Mouse (Mus musculus) adrenal gland, postnatal 25 days (tissue): ENCODE measurements around the gene Arntl. TPM values are rescaled to one million over a fixed set of nuclear protein-coding genes. Genes with fewer than 3 reads are reported as not detected.

Source experiments
- DNase-seq: peaks from one replicate; pipeline ENCODE4 v3.0.0; 2021; ENCODE audit warnings: mixed read lengths
- total RNA-seq: library from RNA; stranded (reverse); gene quantifications from 2 replicates; pipeline ENCODE4 v1.2.3, GENCODE M21; 2021

Arntl gene
- total RNA-seq, 1 experiment from 2014 or later = 5.4 TPM

DNA sequence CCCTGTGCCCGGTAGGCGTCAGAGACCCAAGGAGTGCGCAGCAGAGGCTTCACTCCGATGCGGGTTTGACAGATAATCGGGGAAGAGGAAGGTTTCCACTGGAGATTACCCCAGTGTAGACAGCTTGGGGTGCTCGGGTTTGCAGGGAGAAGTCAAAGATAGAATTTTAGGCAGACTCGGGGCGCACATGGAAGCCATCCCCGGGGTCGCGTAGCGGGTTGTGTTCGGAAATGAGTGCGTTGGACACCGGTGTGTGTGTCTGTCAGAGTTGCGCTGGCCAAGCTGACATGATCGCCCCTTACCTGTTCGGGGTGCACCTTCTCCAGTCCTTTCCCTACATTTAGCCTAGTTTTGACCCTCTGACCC, 1.1 kb downstream of the Arntl start:
- no peak for DNase-seq

DNA sequence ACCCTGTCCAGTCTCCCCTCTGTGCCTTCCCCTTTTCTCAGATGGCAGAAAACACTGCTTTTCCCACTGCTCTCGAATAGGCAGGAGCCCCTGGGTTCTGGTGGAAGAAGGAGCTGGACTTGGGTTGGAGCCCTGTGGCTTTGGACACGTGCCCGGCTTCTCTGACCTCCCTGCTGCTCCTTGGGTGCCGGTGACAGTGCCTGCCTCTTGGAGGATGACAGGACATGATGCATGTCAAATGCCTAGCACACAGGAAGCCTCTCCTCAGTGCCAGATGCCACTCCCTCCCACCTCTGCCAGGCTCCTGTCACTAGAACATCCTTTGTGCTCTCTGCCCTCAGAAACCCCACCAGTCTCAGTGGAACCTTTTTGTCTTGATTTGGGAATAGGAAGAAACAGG, 3.2 kb downstream of the Arntl start:
- peak; percentile 83 for DNase-seq

DNA sequence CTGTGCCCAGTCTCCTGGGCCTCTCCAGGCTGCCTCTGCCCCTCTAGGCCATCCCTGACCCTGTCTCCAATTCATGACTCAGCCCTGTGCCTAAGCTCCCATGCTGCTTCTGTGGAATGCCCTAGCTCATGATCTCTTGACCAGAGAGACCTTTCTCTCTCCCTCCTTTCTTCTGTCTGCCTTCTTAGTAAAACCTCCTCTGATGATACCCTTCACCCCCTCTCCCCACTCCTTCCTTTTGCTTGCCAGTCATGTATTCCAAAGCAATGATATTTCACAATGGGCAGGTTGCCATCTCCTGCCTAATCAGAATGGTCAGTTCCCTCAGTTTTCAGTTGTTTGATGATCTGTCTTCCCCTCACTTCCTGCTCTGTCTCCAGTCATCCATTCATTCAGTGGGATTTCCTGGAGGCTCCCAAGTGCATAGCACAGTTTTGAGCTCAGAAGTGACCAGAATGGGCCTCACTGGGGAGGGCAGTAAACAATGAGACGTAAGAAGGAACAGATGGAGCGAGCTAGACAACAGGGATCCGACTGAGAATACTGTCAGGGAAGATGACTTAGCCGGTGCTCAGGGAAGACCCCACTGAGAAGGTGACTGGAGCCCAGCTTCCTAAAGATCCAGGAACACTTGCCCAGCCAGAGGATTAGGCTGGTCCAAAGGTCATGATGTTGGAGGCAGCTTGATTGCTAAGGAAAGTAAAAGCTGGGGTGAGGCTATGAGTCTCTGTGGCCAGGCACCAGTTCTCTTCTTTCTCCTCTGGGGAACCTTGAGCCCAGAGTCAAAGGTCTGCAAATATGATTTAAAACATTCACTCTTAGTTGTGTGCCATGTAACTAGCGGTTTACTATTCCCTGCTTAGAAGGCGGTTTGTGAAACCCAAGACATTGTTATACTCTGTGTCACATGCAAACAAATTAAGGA, 7.2 kb downstream of the Arntl start:
- DNase-seq = no peak

DNA sequence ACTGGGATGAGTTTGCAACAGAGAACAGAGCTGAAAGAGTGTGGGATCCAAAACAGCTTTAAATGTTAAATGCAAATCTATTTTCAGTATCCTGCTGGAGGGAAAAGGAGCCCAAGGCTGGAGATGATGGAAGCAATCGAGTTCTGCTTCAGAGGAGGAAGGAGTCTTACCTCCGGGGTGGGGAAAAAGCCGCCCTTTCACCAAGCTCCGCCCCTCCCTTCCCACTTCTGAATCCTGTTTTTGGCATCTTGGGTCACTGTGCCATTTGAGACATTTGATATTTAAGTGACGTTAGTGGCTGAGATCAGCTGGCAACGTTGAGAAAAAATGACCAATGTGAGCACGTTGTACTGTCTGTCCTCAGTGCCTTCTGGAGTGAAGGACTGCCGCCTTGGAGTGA, 8.9 kb downstream of the Arntl start:
- no peak for DNase-seq

DNA sequence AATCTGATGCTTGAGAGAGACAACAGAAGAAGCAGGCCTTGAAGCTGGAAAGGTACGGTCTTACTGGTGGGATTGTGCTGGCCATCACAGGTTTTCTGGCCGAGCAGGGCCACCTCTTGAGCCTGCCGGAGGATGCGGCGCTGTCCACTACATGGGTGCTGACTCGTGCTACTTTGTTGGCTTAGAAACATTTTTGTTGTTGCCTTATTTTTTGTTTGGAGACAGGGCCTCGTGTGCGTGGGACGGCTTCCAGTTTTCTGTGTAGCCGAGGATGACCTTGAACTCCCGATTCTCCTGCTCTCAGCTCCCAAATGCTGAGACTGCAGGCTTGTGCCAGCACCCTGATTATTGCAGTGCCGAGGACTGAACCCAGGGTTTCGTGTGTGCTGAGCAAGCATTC, 12.2 kb downstream of the Arntl start:
- DNase-seq = peak; percentile 54

DNA sequence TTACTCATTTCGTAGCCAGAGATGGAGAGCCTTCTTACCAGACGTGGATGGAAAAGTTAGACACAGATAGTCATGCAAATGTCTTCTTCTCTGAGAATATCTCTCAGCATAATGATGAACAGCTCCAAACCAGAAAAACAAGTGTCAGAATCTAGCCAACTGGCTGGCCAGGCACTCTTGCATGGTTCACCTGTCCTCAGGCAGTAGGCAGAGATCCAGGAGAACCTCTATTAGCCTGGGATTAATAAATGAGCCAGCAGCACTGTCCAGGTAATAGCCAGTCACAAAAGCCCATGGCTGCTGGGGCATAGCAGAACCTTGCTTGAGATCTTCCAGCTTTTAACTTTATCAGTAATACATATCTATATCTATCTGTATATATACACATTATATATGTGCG, 12.6 kb downstream of the Arntl start:
- no peak for DNase-seq

DNA sequence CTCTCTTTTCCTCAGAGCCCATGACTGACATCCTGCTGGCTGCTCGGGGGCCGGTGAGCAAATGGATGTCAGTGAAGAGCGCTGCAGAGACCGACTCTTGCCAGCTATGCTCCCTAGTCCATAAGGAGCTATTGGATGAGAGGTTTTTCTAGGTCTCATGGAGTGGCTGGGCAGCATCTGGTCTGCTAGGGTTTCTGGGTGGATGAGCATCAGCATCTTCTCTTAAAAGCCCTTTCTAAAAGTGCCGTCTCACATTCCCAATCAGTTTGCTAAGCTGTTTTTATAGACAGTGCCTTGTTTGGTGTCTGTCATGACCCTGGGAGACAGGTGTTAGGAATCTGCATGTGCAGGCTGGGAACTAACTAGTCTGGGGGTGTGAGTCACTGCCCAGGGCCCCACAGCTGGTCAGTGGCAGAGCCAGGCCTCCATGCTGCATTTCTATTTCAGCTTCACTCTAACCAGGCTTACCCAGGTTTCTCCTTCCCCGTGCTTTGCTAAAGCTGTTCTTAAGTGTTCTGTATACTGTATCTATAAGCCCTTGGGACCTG, 13.5 kb downstream of the Arntl start:
- DNase-seq = no peak

DNA sequence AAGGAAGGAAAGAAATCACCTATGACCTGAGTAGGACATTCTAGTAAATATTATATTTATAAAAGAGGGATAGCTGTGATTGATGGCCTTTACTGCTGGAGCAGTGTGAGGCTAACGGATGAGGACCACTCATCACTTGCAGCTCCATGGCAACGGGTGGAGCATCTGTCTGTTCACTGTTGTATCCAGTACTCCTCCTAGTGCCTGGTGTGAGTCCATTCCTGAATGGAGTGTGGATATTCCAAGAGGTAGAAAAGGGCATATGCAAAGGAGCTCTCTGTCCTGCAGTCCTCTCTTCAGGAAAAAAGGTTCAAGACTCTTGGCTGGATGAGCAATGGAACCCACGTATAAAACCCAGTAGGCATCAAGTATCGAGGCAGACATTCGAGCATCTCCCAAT, 15.6 kb downstream of the Arntl start:
- no peak for DNase-seq

DNA sequence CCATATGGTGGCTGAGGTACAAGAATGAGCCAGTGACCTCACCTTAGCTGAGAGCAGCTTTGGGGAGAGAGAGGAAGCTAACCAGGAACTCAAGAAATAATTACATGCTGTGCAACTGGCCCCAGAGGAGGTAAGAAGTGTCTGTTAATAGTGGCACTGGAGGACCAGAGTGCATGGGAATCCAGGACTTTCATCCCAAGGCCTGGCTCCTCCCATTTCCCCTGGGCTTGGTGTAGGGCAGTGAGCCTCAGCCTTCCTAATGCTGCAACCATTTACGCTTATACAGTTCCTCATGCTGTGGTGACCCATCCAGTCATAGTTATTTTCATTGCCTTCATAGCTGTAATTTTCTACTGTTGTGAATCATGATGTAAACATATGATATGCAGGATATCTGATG, 17.4 kb downstream of the Arntl start:
- DNase-seq = no peak

DNA sequence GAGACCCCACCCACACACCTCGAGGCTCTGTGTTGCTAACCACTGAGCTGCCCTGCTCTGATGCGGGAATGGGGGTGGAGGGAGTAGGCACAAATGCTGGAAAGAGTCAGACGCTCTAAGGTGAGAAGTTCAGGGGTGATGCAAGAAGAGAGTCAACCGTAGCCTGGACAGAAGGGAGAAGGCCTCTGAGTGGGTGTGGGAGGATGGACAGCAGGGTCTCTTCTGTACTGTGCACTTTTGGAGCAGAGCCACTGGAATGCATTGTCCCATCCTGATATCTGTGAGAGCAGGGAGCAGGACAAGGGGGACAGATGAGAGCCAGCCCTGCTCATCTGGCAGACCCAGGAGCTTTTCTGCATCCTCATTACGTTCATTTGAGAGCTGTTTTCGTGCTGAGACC, 21.2 kb downstream of the Arntl start:
- no peak for DNase-seq

DNA sequence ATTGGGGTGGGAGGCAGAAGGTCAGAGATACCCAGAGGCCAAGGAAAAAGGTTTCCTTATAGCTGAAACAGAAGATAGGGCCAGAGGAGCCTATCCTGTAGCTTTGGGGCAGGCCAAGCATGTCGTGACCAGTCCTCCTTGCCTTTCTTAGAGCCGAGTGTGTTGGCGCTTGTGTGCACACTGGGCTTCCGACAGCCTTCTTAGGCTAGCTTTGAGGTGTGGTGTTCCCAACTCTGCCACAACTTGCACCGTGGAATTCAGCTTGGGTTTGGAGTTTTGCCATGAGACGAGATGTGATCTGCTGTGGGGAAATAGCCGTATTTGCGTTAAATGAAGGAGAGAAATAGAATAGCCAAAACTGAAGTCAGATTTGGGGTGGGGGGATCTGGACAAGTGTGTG, 28.9 kb downstream of the Arntl start:
- DNase-seq = no peak

DNA sequence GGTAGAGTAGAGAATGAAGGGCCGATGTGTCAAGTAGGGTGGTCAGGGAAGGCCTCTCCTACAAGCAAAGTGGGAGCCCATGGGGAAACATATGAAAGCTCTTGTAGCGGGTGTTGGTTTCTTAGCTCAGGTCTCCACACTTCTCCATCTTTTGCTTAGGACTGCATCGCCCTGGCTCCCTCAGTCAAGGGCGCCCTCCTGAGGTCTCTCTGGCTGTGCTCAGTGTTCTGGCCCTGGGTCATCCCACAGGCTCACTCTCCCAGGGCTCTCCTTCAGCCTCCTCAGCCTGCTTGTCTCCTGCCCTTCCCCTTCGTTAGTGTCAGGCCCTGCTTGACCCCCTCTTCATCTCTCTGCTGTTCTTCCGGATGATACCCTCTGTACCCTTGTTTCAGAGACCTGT, 31.1 kb downstream of the Arntl start:
- DNase-seq = no peak

DNA sequence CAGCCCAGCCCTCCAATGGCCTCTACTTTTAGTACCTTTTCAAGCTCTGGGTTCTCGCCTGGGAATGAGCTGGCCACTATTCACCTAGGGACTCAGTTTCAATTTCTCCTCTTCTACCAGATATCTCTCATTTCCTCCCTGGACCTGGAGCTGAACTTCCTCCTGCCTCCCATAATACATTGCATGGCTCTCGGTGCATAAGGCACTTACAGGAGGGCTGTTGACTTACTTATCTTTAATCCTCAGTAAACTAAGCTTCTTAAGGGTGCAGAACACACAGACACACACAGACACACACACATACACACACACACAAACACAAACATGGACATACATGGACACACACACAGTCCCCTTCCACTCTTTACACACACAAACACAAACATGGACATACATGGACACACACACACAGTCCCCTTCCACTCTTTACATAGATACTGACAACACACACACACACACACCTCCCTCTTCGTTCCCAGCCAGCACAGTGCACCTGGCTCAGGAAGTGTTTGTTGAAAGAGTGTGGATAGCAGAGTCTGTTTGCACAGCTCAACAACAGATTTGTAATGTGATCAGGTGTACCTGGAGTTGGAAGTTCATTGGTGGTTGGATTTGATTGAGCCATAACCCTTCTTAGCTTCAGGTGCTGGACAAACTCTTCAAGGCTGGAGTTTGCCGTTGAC, 32.3 kb downstream of the Arntl start:
- no peak for DNase-seq

DNA sequence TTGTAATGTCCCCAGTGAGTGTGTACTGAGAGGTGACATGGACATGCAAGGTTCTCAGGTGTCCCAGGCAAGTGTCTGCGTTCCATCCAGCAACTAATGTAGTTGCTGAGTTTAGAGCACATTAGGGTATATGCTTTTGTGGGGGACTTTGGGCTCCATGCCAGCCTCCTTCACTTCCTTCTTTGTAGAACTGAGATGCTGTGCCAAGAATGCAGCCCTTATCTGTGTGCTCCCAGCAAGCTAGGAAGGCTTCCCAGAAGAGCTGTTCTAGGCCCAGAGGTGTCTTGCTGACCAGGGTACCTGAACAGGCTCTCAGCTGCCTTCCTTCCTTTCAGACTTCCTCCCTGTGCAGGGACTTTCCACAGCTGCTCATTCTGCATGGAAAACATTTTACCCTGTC, 33.2 kb downstream of the Arntl start:
- no peak for DNase-seq

DNA sequence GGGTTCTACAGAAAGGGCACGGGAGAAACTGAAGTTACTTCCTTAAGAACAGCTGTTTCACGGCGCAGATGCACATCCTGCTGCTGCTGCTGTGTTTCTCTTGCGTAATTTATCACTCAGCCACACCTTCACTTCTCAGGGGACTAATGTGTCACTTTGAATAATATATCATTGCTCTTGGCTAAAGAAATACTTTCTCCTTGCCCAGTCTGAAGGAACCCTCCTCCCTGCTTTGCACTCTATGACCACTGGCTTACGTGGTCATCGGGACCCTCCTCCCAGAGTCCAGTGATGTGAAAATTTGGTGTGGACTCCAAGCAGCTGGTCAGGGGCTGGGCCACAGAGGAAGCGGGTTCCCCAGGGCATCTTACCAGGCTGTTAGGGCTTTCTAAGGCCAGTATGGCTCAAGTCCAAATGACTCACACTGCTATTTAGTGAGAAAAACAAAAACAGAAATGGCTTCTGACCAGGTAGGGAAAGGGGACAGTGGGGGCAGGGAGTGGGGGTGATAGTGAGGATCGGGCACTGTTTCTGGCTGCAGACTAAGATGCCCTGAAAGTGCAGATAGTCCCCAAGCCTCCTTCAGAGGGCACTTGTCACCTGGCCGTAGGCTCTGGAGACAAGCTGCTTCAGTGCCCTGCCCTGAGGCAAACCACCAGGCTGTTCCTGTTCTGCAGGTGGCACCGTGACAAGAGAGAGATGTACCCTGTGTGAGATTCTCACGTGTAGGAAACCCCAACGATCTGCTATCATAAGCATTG, 34.8 kb downstream of the Arntl start:
- peak; percentile 23 for DNase-seq

DNA sequence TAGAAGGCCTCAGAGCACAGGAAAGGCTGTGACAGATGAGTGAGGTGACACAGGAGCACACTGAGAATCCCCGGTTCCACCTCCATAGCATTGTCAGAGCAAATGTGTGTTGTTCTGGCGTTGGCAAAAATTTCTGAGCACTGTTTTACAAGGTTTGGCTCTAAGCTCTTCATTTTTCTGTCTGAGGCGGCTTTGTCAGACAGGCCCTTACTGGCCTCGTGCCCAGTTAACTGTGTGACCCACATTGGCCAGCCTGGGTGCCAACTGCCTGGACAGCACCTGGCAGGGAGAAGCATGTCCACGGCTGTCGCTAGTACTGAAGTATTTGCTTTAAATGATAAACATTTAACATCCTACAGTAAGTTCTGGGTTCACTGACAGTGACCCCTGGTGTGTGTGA, 35.4 kb downstream of the Arntl start:
- peak; percentile 81 for DNase-seq

DNA sequence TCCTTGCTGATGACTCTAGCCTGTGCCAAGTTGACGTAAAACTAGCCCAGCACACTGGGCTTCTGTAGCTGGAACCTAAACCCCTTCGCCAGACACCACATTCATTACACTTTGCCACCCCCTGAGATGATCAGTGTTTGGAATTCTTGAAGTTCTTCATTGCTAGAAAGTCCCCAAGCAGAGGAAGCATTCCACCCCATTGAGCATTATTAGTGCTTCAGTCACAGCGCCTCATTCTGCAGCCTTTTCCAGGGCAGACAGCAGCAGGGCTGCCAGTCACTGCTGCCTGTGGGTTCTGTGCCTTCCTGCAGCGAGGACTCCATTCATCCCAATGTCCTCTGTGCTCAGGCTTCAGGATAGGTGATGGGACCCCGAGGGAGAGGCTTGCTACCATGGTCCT, 37.9 kb downstream of the Arntl start:
- DNase-seq = no peak

DNA sequence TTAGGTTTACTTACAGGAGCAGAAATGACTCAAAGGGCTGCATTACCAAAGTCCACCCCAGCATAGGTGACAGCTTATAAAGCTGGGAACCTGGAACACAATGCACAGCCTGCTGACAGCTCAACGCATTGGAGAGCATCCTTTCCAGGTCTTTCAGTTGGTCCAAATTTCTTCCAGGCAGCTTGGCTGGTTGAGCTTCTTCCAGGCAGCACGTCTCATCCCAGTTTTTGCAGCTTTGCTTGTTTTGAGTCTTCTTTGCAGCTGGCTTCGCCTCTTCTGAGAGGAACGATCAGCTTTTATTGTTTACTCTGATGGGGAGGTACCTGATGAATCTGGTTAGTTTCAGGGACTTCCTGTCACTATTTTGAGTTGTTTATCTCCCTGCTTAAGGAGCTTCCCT, 39.2 kb downstream of the Arntl start:
- no peak for DNase-seq

DNA sequence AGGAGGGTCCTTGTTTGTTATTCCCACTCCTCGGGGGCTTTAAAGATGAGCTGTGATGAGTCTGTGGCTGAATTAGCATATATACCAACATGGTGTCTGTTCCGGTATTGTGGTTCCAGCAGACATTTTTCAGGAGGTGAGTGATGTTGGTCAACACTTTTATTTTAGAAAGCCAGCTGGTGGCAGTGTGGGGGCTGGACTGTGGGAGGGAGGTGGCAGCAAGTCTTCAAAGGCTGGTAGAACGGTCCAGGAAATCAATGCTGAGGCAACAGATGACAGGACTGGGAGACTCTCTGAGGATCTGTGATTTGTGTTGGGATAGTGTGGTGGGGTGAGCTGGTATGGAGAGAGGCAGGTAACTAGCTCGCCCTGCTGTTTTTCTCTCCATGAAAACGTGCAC, 39.9 kb downstream of the Arntl start:
- DNase-seq = no peak

DNA sequence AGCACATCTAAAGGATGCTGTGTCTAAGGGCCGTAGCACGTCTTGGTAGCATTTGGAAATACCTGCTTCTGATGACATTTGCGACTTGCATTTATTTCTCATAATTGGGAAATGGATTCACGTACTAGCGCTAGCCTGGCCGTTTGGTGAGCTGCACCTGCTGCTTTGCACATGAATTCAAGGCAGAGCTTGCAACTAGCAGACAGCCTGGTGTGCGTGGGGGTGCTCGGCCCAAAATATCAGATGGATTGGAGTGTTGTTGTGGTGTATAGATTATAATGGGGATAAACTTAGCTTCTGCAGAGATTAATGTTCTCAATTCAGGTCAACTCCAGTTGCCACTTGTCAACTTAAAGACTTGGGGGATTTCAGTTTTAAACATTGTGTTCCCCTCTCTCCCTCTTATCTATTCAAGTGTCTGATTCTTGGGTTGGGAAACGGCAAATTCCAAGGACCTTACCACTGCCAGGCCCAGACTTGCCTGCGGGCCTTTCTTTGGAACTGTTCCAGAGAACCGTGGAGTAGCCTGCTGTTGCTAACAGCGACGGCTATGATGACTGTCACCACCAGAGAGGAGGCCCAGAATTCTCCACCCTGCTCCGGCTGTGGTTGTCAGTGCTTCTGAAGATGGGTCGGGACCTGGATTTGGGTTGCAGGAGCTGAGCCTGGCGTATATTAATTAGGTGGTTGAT, 42.0 kb downstream of the Arntl start:
- DNase-seq = peak; percentile 64

DNA sequence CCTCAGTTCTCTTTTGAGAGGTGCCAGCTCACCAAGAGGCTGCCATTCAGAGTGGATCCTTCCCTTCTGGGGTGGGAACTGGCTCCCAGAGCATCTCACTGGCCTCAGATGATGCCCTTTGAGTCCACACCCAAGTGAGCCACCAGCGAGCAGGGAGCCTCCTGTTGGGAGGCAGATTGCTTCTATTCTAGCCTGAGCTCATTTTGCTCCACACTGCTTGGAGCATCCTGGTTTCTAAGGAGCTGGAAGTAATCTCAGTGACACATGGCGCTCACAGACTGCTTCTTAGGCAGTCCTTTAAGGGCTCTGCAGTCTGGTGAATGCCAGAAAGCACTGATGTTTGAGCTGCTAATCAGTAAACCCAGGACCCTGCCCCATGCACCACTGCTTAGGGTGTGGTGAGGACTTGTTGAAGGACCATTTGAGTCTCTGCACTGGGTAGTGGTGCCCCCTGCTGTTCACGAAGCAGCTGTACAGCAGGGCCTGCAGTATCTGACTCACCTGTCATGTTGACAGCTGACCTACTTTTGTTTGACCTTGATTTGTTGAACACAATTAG, 43.2 kb downstream of the Arntl start:
- peak; percentile 56 for DNase-seq

DNA sequence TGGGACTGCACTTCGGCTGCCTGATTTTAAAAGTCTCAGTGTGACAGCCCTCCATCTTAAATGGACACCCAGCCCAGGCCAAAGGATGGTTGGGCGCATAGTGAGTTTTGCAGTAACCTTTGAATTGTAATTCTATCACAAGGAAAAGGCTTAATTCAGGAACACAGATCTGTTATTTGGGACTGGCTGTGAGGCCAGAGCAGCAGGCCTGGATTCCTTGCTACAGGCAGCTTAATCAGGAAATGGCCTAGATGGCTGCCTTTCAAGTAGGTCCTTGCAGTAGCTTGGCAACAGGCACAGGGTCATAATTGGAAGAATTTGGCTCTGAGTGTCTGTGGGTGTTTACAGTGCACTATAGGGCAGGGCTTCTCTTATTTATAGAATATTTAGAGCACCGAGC, 43.7 kb downstream of the Arntl start:
- DNase-seq = no peak
